9 mouse cellular contexts compared by ENCODE assay signal in genomic region chr15:95887365-95887764, GRCm38 (mm10).
DNase-seq lines count a peak whose midpoint lies in the region; ATAC-seq and TF ChIP-seq lines count a peak whose summit lies in the region.
"Had no signal": no experiment of that assay in that cellular context is flagged by ENCODE, and none has a peak within 500 bp of the region (broad histone marks: within the 10 kb centered on the region; RNA-seq: fewer than 3 reads in every experiment).

No protein-coding gene starts in this region.

- H3K27ac ChIP-seq in limb, embryonic 15.5 days: 0 out of 2 replicates have a peak overlapping the region, but pooled peaks have one; percentile 27
- H3K27ac ChIP-seq in limb, embryonic 10.5 days: no peak overlapping the region
- H3K27ac ChIP-seq in bone marrow macrophage, adult 2 months (ENCODE audit: insufficient read depth, low read depth, low read length): peak overlapping the region; percentile 81
- H3K27ac ChIP-seq in heart, embryonic 15.5 days: peak overlapping the region; percentile 28
- no peak overlapping the region for H3K27ac ChIP-seq in kidney, embryonic 16.5 days (ENCODE audit: low read length)
- H3K27ac ChIP-seq: limb, embryonic 13.5 days had no signal

- TF ChIP-seq POLR2A in bone marrow macrophage, adult 2 months (IDR thresholded peaks at IDR 0.05; ENCODE audit: borderline replicate concordance, low read depth, low read length): no peak

- H3K4me3 ChIP-seq in limb, embryonic 15.5 days: no peak overlapping the region
- H3K4me3 ChIP-seq in limb, embryonic 10.5 days: no peak overlapping the region
- no peak overlapping the region for H3K4me3 ChIP-seq in bone marrow macrophage, adult 2 months (ENCODE audit: insufficient read depth, low read length)
- H3K4me3 ChIP-seq in heart, embryonic 15.5 days: no peak overlapping the region
- no peak overlapping the region for H3K4me3 ChIP-seq in kidney, embryonic 16.5 days (ENCODE audit: low read length)
- H3K4me3 ChIP-seq: limb, embryonic 13.5 days had no signal

- no peak overlapping the region for H3K9ac ChIP-seq in limb, embryonic 15.5 days
- H3K9ac ChIP-seq in heart, embryonic 15.5 days: no peak overlapping the region
- H3K9ac ChIP-seq in kidney, embryonic 16.5 days (replicated peaks; ENCODE audit: low read length): no peak overlapping the region
- H3K9ac ChIP-seq: limb, embryonic 13.5 days had no signal

- no peaks in the 10 kb centered on the region for H3K27me3 ChIP-seq in limb, embryonic 15.5 days
- no peaks in the 10 kb centered on the region for H3K27me3 ChIP-seq in limb, embryonic 10.5 days (ENCODE audit: low read depth, poor library complexity, severe bottlenecking)
- no peaks in the 10 kb centered on the region for H3K27me3 ChIP-seq in heart, embryonic 15.5 days
- no peaks in the 10 kb centered on the region for H3K27me3 ChIP-seq in kidney, embryonic 16.5 days (ENCODE audit: insufficient read depth, low read length)
- H3K27me3 ChIP-seq: limb, embryonic 13.5 days had no signal

- no peaks in the 10 kb centered on the region for H3K9me3 ChIP-seq in limb, embryonic 15.5 days
- H3K9me3 ChIP-seq in limb, embryonic 10.5 days (replicated peaks): no peaks in the 10 kb centered on the region
- 0 out of 2 replicates have a peak, but pooled peaks cover 3% of the 10 kb centered on the region for H3K9me3 ChIP-seq in heart, embryonic 15.5 days (replicated peaks)
- H3K9me3 ChIP-seq in kidney, embryonic 16.5 days (ENCODE audit: low read length): 0 out of 2 replicates have a peak, but pooled peaks cover 5% of the 10 kb centered on the region

- H3K4me1 ChIP-seq in limb, embryonic 15.5 days: peaks cover 24% of the 10 kb centered on the region
- H3K4me1 ChIP-seq in limb, embryonic 10.5 days: peaks cover 37% of the 10 kb centered on the region
- peaks cover 38% of the 10 kb centered on the region for H3K4me1 ChIP-seq in bone marrow macrophage, adult 2 months (ENCODE audit: control insufficient read depth, insufficient read depth, low read length)
- peaks cover 30% of the 10 kb centered on the region for H3K4me1 ChIP-seq in heart, embryonic 15.5 days (replicated peaks)
- H3K4me1 ChIP-seq in kidney, embryonic 16.5 days (ENCODE audit: insufficient read depth, low read length): peaks cover 13% of the 10 kb centered on the region

- no peak for TF ChIP-seq CTCF in bone marrow macrophage, adult 2 months (IDR thresholded peaks at IDR 0.05; ENCODE audit: low read depth, low read length)

- no peak for ATAC-seq in limb, embryonic 15.5 days (ENCODE audit: insufficient number of reproducible peaks, low FRiP score, low TSS enrichment, low read depth)
- ATAC-seq in heart, embryonic 15.5 days (replicated peaks; ENCODE audit: insufficient number of reproducible peaks, insufficient read depth, low FRiP score, low read depth): no peak
- ATAC-seq in kidney, embryonic 16.5 days (ENCODE audit: low FRiP score, low TSS enrichment): no peak

- no peaks in the 10 kb centered on the region for H3K36me3 ChIP-seq in limb, embryonic 15.5 days
- H3K36me3 ChIP-seq in limb, embryonic 10.5 days: no peaks in the 10 kb centered on the region
- H3K36me3 ChIP-seq in heart, embryonic 15.5 days: no peaks in the 10 kb centered on the region
- peaks cover 2% of the 10 kb centered on the region; the same call in 1 of the 2 replicates for H3K36me3 ChIP-seq in kidney, embryonic 16.5 days (ENCODE audit: insufficient read depth, low read length)

- no peak for DNase-seq in limb, embryonic 10.5 days (ENCODE audit: low spot score)
- DNase-seq in lung, postnatal 25 days (ENCODE audit: low spot score): peak; percentile 68
- DNase-seq in gastrocnemius, postnatal 10 days: no peak
- no peak for DNase-seq in gastrocnemius, postnatal 25 days

- WGBS in limb, embryonic 15.5 days: 42% methylated on average over 5 of the region's 5 CpGs
- 70% methylated on average over 5 of the region's 5 CpGs for WGBS in limb, embryonic 10.5 days
- 16% methylated on average over 5 of the region's 5 CpGs for WGBS in heart, embryonic 15.5 days
- WGBS in kidney, embryonic 16.5 days: 37% methylated on average over 5 of the region's 5 CpGs

- no peak overlapping the region for H3K4me2 ChIP-seq in limb, embryonic 15.5 days
- H3K4me2 ChIP-seq in heart, embryonic 15.5 days: no peak overlapping the region
- no peak overlapping the region for H3K4me2 ChIP-seq in kidney, embryonic 16.5 days (replicated peaks; ENCODE audit: low read depth, low read length)
- H3K4me2 ChIP-seq: limb, embryonic 13.5 days had no signal

Comparison
In these comparisons a context has a peak if more than half of its experiments do, and no peak if none do; other contexts are left out.
1. H3K27ac ChIP-seq: peak in limb, embryonic 15.5 days (single experiment), bone marrow macrophage, adult 2 months (single experiment) and heart, embryonic 15.5 days (single experiment); none in limb, embryonic 10.5 days (single experiment) and kidney, embryonic 16.5 days (single experiment).